Mouse (Mus musculus) stomach, postnatal 0 days (tissue): Measurements from ENCODE around the gene Rpl10-ps3.

Source experiments
- CTCF ChIP-seq: IDR thresholded peaks from 2 replicates; pipeline ENCODE4 v1.5.1; 2016; ENCODE audit warnings: antibody characterized with exemption, low read depth, mild to moderate bottlenecking, moderate library complexity
- EP300 ChIP-seq: optimal IDR thresholded peaks from 2 replicates; pipeline ENCODE3; 2016; ENCODE audit warnings: antibody characterized with exemption

- no peak for TF ChIP-seq CTCF
- no peak for TF ChIP-seq EP300
Measured at GRCm38 (mm10) chr9:50319506-50319905, 25.3 kb downstream of the Rpl10-ps3 start.
